Mouse (Mus musculus) liver, adult 2 months (tissue): ENCODE data around the gene Gm11027.

ENCODE experiments used
- CTCF ChIP-seq: fragments of 200-500 bp; IDR thresholded peaks from 2 replicates; pipeline ENCODE4 v1.5.1; 2011; ENCODE audit warnings: low read depth, low read length, control low read depth
- POLR2A ChIP-seq: fragments of 200-500 bp; IDR thresholded peaks from 2 replicates; pipeline ENCODE4 v1.6.1; 2011; ENCODE audit warnings: low read length, control low read depth; ENCODE audit not compliant: insufficient read depth; ENCODE audit errors: extremely low read depth

DNA sequence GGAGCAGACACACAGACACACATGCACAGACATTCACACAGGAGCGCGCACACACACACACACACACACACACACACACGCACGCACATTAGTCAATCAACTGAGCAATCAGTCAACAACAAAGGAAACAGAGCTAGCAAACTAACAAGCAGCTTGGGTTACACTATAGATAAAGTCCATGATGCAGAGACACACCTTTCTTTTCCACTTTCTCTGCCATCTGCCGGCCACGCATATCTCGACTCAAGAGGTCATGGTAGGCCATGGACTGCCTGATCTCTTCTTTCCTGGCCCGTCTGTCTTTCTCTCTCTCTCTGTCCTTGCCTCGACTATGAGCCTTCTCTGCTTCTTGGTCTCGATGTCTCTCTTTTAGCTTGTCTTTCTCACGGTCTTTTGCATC lies 19.6 kb upstream of the Gm11027 start:
- TF ChIP-seq POLR2A: no peak
- no peak for TF ChIP-seq CTCF
